Mouse (Mus musculus): ENCODE data around the gene Rpl29.

Gene Rpl29

DNA sequence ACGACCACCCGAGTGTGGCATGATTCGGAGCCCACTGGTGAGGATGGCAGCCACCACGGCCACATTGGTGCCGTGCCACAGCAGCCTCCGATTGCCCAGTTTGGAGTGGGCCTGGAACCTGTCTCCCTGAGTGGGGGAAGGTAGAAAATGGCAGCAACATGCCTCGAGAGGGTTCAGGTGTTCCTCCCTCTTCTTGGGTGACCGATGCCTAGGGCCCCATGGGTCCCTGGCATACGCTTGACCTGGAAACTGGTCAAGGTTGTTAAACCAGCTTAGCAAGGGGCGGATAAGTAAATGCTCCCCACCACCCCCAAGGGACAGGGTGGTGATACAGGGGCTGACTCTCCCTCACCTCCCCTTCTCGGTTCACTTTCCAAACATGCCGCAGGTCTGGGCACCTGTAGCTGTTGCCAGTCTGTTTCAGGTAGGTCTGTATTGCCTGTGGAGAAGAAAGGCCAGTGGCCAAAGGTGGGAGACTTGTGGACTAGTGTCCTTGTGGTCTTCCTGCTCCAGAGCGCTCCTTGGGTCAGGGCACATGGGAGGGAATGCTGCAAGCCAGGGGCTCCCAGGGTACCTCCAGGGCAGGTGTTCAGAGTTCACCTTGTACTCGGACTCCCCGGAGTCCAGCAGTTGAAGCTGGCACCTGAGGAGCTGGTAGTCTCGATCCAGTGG is 44.0 kb downstream of the Rpl29 start:
- no peak for DNase-seq (ENCODE audit: low spot score in 2 of 2)

DNA sequence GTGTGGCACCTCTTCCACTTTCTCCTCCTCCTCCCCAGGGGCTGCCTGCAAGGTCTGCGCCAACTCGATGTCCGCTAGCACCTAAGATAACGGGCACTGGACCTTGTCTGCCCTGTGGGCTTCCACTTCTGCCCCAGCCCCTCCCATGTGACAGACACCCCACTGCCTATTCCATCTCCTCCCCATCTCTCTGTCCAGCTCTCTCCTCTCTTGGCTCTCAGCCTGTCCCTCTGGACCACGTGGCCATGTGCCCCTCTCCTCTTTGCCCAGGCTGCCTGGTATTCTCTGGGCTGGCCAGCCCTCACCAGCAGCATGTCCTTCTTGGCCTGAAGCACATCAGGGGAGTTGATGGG is 44.5 kb downstream of the Rpl29 start:
- peak in 1 of 2 experiments; percentile 26 for DNase-seq (ENCODE audit: low spot score in 2 of 2)

DNA sequence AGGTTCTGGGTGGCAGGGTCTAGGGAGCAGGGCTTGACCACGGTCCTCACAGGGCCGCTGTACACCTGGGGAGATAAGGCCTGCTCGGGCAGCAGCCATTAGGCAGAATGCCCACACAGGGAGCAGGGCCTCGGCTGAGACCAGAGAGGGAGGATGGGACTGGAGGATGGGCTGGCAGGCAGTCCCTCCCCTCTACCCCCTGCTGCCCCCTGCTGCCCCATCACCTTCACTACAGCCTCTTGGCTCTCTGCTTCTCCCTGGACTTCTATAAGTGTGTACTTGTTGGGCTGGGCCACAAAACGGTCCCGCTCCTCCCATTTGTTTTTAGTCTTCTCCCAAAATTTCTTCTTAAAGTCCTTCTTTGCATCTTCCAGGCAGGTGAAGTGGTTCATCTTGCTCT is 45.2 kb downstream of the Rpl29 start:
- DNase-seq (ENCODE audit: low spot score in 2 of 2), result peak; percentile 43 to 74

DNA sequence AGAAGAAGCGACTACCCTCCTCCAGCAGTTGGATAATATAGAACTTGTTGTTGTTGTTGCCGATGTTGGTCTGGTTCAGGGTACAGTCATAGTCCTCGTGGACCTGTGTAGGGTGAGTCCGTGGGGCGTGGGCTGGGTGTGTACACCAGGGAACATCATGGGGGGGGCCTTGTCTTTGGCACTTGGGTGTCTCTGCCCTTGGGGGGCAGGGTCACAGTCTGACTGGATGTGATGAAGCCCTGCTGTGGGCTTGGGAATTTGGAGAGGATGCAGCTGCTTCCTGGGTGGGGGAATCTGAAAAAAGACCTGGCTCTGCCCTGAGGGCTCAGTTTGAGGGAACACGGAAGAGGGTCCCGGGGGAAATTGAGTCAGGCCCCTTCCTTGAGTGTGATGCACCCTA is 45.8 kb downstream of the Rpl29 start:
- DNase-seq (ENCODE audit: low spot score in 2 of 2), result peak in 1 of 2 experiments; percentile 15

DNA sequence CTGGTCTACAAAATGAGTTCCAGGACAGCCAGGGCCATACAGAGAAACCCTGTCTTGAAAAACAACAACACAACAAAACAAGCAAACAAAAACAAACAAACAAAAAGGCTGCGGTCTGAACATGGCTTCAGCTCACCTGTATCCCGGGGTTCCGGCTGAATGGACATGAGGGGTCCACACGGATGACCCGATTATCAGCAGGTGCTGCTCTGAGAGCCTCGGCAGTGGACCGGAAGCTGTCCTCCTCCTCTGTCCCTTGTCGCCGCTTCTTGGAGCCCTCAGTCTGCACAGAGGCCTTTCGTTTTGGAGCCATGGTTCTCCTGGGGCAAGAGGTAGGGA is 46.4 kb downstream of the Rpl29 start, which contains the start of gene Rrp9:
Rrp9 (plus strand) TSS at position 301 of the 339 bp plus-strand sequence.
- no peak for DNase-seq (ENCODE audit: low spot score in 2 of 2)

DNA sequence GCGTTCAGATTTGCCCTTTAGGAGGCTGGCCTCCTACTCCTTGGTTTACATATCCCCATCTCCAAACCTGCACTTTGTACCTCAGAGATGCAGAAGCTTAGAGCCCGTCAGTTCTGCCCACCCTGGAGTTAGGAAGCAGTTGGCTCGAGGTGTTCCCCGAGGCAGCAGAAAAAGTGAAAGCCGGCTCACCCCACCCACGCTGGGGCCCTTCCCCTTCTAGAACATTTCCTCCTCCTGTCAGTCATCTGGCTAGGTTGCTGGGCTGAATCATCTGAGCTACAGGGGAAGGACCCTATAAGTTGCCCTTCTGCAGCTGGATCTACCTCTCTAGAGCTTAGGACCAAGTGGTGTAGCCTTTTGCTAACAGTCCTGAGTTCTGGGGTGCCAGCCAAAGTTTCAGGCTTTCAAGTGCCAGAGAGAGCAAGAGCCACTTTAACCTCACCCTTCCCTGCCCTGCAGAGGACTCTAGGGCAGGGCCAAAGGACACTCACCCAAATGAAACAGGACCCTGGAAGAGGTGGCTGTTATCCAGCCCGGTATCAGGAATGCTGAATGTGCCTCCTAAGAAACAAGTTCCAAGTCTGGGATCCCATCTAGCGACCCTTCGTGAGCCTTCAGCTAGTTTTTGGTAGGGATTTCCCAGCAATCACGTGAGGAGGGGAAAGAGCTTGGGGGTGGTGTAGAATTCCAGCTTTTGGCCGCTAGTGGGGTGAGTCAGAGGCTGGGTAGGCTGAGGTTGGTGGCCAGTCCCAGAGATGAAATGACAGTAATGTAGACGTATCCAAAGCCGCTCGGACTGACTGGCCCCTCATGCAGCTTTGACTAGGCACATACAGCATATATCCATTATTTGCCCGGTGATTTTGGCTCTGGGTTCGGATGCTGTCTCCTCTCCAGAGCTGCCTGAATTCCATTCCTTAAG is 47.0 kb downstream of the Rpl29 start:
- peak in 1 of 2 experiments; percentile 20 for DNase-seq (ENCODE audit: low spot score in 2 of 2)

DNA sequence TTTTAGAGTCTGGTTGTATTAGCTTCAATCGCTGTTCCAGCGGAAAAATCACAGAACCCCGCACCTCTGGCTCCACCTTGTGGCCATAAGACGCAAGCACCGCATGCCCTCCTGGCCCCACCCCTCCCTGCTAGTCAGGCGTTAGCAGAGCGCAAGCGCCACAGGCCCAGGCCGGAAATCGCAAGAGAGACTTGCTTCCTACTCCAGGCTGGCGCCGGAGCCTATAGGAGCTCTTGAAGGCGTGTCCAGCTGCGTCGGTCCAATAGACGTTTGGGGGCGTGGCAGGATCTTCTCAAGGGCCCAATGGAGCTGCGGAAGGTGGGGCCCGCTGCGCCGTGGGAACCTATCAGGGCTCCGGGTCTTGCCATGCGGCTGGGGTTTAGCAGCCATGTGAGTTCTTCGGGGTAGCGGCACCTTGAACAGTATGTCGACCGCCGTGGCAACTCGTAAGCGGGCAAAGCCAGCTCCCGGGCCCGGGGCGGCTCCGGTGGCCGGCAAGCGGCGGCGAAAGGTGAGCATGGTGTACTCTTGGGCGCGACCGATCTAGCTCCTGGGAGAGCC is 47.8 kb downstream of the Rpl29 start, which contains the start of gene Parp3:
Parp3 (minus strand) TSS at position 26 of the 561 bp plus-strand sequence.
- peak; percentile 97 to 99 for DNase-seq (ENCODE audit: low spot score in 2 of 2)

DNA sequence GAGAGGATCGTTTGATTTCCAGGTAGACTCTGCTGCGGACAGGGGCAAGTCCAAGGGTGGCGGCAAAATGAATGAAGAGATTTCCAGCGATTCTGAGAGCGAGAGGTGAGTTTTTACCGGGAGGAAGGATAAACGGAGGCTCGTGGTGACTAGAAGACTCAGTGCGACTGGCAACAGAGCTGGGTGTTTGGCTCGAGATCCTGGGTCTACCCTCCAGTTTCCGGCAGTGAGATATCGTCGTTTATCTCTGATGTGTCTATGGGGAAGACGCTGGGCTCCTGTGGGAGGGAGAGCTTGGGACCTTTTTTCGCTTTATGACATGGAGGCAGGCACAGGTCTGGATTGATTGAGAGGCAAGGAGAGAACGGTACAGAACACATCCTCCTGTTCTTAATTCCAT is 48.4 kb downstream of the Rpl29 start:
- DNase-seq (ENCODE audit: low spot score in 2 of 2), result peak in 1 of 2 experiments; percentile 16

DNA sequence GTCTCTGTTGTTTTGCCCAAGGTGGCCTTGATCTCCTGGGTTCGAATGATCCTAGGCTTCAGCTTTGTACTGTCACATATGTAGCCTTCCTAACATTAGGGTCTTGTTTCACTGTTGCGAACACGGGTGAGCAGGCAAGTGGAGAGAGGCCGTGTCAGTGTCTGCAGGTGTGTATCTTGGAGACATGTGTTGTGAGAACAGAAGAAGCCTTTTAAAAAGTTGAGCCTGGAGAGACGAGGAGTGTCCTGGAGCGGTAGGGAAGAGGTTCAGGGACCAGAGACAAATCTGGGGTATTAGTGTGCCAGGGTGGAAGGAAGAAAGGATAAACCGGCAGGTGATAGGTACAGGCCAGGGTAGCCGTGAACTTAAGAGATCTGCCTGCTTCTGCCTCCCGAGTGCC is 48.8 kb downstream of the Rpl29 start:
- DNase-seq (ENCODE audit: low spot score in 2 of 2), result peak in 1 of 2 experiments; percentile 15

DNA sequence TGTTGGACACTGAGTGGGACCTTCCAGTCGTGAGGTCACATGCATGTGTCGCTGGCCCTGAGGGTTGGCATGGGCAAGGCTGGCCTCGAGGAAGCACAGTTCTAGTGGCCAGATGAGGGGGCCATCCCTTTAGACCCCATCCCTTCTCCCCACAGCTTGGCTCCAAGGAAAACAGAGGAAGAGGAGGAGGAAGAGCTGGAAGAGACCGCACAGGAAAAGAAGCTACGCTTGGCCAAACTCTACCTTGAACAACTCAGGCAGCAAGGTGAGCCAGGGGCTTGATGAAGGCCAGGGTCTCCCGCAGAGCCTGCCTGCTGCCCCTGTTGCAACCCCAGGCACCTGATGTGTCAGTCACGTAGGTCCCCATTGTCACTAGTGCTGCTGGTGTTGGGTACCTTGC is 51.3 kb downstream of the Rpl29 start:
- DNase-seq (ENCODE audit: low spot score in 2 of 2), result no peak

DNA sequence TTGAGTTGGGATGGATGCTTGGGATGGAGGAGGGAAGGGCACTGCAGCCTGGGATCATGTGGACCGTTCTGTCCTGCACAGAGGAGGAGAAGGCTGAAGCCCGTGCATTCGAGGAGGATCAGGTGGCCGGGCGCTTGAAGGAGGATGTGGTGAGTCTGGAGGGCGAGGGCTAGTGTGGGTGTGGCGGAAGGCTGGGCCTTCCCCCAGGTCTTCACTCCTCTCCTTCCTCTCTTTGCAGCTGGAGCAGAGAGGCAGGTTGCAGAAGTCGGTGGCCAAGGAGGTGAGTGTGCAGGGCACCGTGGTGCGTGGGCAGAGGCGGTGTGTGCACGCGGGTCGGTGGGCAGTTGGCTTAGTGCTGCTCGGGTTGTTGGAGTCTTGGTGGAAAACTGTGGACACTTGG is 51.8 kb downstream of the Rpl29 start:
- DNase-seq (ENCODE audit: low spot score in 2 of 2), result no peak

Measured in cerebellum, postnatal 4 days (tissue).